Mouse (Mus musculus) forebrain, embryonic 11.5 days (tissue): ENCODE results near the gene Timm17b. TPM values are rescaled to one million over a fixed set of nuclear protein-coding genes. Genes with fewer than 3 reads are reported as not detected.

Source experiments
- polyA plus RNA-seq: library from polyadenylated mRNA; unstranded; fragments of >200 nt; fragmentation: Nextera tagmentation; extraction: Ambion mirVana; gene quantifications from 2 replicates; pipeline ENCODE4 v1.2.1, GENCODE M21; 2014

Gene Timm17b
- polyA plus RNA-seq, 1 experiment from 2014 or later: 161 TPM

Other genes starting within 250 kb of the Timm17b start
- 2.6 and 2.9 TPM in 2 replicates for gene Prickle3, start 242.1 kb upstream of the Timm17b start, polyA plus RNA-seq
- 54.0 and 64.5 TPM in 2 replicates for gene Plp2, start 228.0 kb upstream of the Timm17b start, polyA plus RNA-seq
- 0.47 TPM in 1 of 2 replicates, not detected in the other for gene Magix, start 218.1 kb upstream of the Timm17b start, polyA plus RNA-seq
- gene Gpkow, start 202.2 kb upstream of the Timm17b start, polyA plus RNA-seq: 44.6 and 47.0 TPM in 2 replicates
- gene Wdr45, start 185.0 kb upstream of the Timm17b start, polyA plus RNA-seq: 14.2 and 17.2 TPM in 2 replicates
- 0.55 TPM in 1 of 2 replicates, not detected in the other for gene Gm45208, start 177.1 kb upstream of the Timm17b start, polyA plus RNA-seq
- 88.7 and 94.0 TPM in 2 replicates for gene Praf2, start 170.9 kb upstream of the Timm17b start, polyA plus RNA-seq
- gene Ccdc120, start 148.5 kb upstream of the Timm17b start, polyA plus RNA-seq: 22.8 and 27.8 TPM in 2 replicates
- gene Tfe3, start 136.8 kb upstream of the Timm17b start, polyA plus RNA-seq: 23.6 and 24.8 TPM in 2 replicates
- 56.2 and 57.2 TPM in 2 replicates for gene Gripap1, start 109.6 kb upstream of the Timm17b start, polyA plus RNA-seq
- 1.2 and 1.4 TPM in 2 replicates for gene Kcnd1, start 77.1 kb upstream of the Timm17b start, polyA plus RNA-seq
- gene Otud5, start 58.0 kb upstream of the Timm17b start, polyA plus RNA-seq: 37.3 and 37.6 TPM in 2 replicates
- 10.7 TPM in 2 replicates for gene Pim2, start 21.1 kb upstream of the Timm17b start, polyA plus RNA-seq
- 10.9 and 12.6 TPM in 2 replicates for gene Slc35a2, start 15.3 kb upstream of the Timm17b start, polyA plus RNA-seq
- 141 and 144 TPM in 2 replicates for gene Pqbp1, start 88 bp upstream of the Timm17b start, polyA plus RNA-seq
- gene Gm10491, start 8.5 kb downstream of the Timm17b start, polyA plus RNA-seq: not detected in 2 replicates
- gene Gm10490, start 10.2 kb downstream of the Timm17b start, polyA plus RNA-seq: not detected in 2 replicates
- 18.0 and 23.4 TPM in 2 replicates for gene Pcsk1n, start 20.5 kb downstream of the Timm17b start, polyA plus RNA-seq
- not detected in 2 replicates for gene Eras, start 29.2 kb downstream of the Timm17b start, polyA plus RNA-seq
- 69.4 and 80.0 TPM in 2 replicates for gene Hdac6, start 48.5 kb downstream of the Timm17b start, polyA plus RNA-seq
- gene Gata1, start 78.7 kb downstream of the Timm17b start, polyA plus RNA-seq: 5.4 and 5.6 TPM in 2 replicates
- gene Glod5, start 119.1 kb downstream of the Timm17b start, polyA plus RNA-seq: not detected in 2 replicates
- gene Suv39h1, start 175.4 kb downstream of the Timm17b start, polyA plus RNA-seq: 96.1 and 99.7 TPM in 2 replicates
- gene Was, start 191.1 kb downstream of the Timm17b start, polyA plus RNA-seq: 0.12 and 0.51 TPM in 2 replicates
- 26.6 and 27.4 TPM in 2 replicates for gene Wdr13, start 233.5 kb downstream of the Timm17b start, polyA plus RNA-seq
- gene Rbm3, start 246.5 kb downstream of the Timm17b start, polyA plus RNA-seq: 466 and 494 TPM in 2 replicates